Mouse (Mus musculus): ENCODE results near the gene Igfbpl1. TPM values are rescaled to one million over a fixed set of nuclear protein-coding genes. Genes with fewer than 3 reads are reported as not detected.

Gene Igfbpl1
- polyA plus RNA-seq, 1 experiment from 2014 or later: 0.34 TPM

DNA sequence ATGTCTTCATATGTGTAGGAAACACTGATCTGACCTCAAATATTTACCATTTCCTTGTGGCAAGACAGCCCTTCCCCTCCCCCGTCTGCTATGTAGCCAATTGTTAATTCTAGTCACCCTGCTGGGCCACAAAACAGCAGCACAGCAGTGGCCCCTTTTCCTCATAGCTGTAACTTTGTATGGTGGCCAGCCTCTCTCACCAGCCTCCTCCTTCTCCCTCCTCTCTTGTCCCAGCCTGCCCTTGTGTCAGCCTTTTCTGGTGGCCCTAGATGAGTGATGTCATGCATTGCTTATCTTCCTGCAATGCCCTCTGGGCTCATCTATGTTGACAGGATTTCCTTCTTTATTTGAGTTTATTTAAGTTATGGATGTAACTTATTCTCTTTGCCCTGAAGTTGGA lies 22.7 kb upstream of the Igfbpl1 start:
- H3K27ac ChIP-seq (ENCODE audit: low read length): peak overlapping the region; percentile 89
- peaks cover 24% of the 10 kb centered on the region for H3K4me1 ChIP-seq (ENCODE audit: control insufficient read depth, insufficient read depth, low read length)
- H3K27me3 ChIP-seq (replicated peaks; ENCODE audit: control insufficient read depth, insufficient read depth, low read length): no peaks in the 10 kb centered on the region
- peak overlapping the region; percentile 42 for H3K4me3 ChIP-seq (ENCODE audit: low read length)
- H3K36me3 ChIP-seq (ENCODE audit: control insufficient read depth, insufficient read depth, low read length): no peaks in the 10 kb centered on the region
- peak overlapping the region; percentile 43 for H3K4me2 ChIP-seq (ENCODE audit: low read depth, low read length)
- no peak for ATAC-seq
- H3K9me3 ChIP-seq (ENCODE audit: control insufficient read depth, low read length): no peaks in the 10 kb centered on the region
- H3K9ac ChIP-seq (ENCODE audit: low read depth, low read length): peak overlapping the region; percentile 54
- 52% methylated on average over 1 of the region's 1 CpGs for WGBS

DNA sequence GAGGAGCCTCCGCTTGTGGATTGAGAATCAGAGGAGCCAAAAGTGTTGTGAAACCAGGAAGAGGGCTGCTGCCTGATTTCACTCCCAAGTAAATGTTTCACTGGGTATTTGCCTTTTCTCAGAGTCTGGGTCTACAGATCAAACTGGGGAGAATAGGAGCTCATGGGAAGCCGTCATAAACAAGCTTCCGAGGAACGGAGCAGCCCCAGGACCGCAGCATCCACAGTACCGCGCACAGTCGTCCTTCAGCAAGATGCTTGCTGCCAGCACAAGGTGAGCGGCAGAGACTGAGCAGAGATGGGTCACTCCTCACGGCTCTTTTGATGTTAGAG lies 22.1 kb upstream of the Igfbpl1 start:
- Histone ChIP-seq H3K27ac (ENCODE audit: low read length) (peak overlapping the region; percentile 89), H3K36me3 (ENCODE audit: control insufficient read depth, insufficient read depth, low read length) (no peaks in the 10 kb centered on the region), H3K9ac (ENCODE audit: low read depth, low read length) (peak overlapping the region; percentile 54), H3K4me1 (ENCODE audit: control insufficient read depth, insufficient read depth, low read length) (peaks cover 22% of the 10 kb centered on the region), H3K9me3 (ENCODE audit: control insufficient read depth, low read length) (no peaks in the 10 kb centered on the region), H3K4me2 (ENCODE audit: low read depth, low read length) (peak overlapping the region; percentile 43), H3K27me3 (replicated peaks; ENCODE audit: control insufficient read depth, insufficient read depth, low read length) (no peaks in the 10 kb centered on the region), H3K4me3 (ENCODE audit: low read length) (peak overlapping the region; percentile 42)
- ATAC-seq: peak; percentile 79
- WGBS: 18% methylated on average over 10 of the region's 10 CpGs

DNA sequence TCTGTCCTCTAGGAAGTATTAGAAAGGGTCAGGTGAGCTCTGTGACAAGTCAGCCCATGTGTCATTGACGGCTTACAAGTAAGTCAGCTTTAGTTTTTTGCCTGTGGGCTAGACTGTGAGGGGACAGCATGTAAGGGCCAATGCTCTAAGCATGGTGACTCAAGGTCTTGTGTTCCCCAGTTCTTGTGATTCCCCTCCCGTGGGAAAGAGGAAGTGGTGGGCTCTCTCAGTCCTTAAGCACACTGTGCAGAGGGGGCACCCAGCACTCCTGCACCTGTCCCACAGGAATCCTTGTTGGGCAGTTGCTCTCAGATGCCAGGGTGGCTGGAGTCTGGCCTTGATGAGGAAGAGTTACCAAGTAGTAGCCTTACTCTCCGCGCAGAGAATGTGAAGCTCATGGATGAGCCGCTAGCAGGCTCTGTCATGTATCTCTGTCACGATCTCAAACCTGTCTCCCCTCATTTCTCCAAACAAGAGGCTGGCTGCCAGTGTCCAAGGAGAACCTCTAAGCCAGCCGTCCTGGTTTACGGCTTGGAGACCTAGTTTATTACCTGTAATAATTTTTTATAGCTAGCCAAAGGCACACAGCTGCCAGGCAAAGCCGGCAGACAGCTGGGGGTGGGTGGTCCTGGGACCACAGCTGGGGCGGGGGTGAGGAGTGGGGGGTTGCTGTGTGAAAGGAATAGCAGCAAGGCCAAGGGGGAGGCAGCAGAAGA lies 21.5 kb upstream of the Igfbpl1 start, which contains the start of gene Stra6l:
TSS of gene Stra6l (plus strand) at position 556 of the 716 bp plus-strand sequence.
- Histone ChIP-seq H3K27me3 (replicated peaks; ENCODE audit: control insufficient read depth, insufficient read depth, low read length) (no peaks in the 10 kb centered on the region), H3K27ac (ENCODE audit: low read length) (peak within 1 kb of the TSS; percentile 89), H3K9ac (ENCODE audit: low read depth, low read length) (peak within 1 kb of the TSS; percentile 54), H3K4me3 (ENCODE audit: low read length) (peak within 1 kb of the TSS; percentile 42), H3K4me2 (ENCODE audit: low read depth, low read length) (peak within 1 kb of the TSS; percentile 43), H3K4me1 (ENCODE audit: control insufficient read depth, insufficient read depth, low read length) (peaks cover 19% of the 10 kb centered on the region), H3K36me3 (ENCODE audit: control insufficient read depth, insufficient read depth, low read length) (no peaks in the 10 kb centered on the region), H3K9me3 (ENCODE audit: control insufficient read depth, low read length) (no peaks in the 10 kb centered on the region)
- 24% methylated on average over 10 of the region's 10 CpGs for WGBS
- ATAC-seq: peak; percentile 75

DNA sequence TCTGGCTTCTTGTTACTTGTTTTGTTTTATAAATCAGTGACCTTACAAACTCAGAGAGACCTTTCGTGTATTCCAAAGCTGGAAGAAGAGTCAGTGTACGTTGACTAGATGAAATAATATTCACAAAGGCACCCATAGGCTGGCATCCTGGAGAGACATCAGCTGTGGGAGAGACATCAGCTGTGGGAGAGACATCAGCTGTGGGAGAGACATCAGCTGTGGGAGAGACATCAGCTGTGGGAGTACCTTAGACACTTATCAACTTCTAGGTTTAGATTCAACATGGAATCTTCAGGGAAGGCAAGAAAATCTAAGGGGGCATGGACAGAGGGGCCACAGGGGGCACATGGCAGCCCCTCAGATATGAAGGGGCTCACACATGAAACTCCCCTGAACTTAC lies 19.5 kb upstream of the Igfbpl1 start:
- no peak for ATAC-seq
- WGBS: 88% methylated on average over 2 of the region's 2 CpGs

DNA sequence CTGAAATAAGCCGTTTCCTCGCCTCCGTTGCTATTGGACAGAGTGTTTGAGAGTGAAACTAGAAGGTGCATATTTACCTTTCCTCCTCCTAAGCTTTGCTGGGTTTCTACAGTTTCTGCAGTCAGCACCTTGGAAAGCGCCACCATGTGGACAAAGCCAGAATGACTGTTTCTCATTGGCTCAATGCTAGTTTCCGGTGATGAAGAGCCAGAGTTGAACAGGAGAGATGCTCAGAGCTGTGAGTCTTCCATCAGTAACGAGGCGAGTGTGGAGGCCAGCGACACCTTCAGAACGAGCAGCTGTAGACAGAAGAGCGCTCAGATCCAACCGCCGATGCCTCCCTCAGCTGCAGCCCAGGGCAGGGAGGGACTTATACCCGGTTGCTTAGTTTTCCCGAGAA lies 17.6 kb upstream of the Igfbpl1 start:
- Histone ChIP-seq H3K4me2 (ENCODE audit: low read depth, low read length) (no peak overlapping the region), H3K4me3 (ENCODE audit: low read length) (no peak overlapping the region), H3K9ac (ENCODE audit: low read depth, low read length) (no peak overlapping the region), H3K27ac (ENCODE audit: low read length) (no peak overlapping the region), H3K27me3 (replicated peaks; ENCODE audit: control insufficient read depth, insufficient read depth, low read length) (no peaks in the 10 kb centered on the region), H3K9me3 (ENCODE audit: control insufficient read depth, low read length) (no peaks in the 10 kb centered on the region), H3K4me1 (ENCODE audit: control insufficient read depth, insufficient read depth, low read length) (peaks cover 7% of the 10 kb centered on the region; the same call in 1 of the 2 replicates), H3K36me3 (ENCODE audit: control insufficient read depth, insufficient read depth, low read length) (no peaks in the 10 kb centered on the region)
- 53% methylated on average over 14 of the region's 14 CpGs for WGBS
- ATAC-seq: no peak

More for the DNA sequence above, 19.5 kb upstream of the Igfbpl1 start:
- H3K4me1 ChIP-seq (ENCODE audit: control insufficient read depth, insufficient read depth, low read length): peaks cover 9% of the 10 kb centered on the region; the same call in 1 of the 2 replicates
- H3K9ac ChIP-seq (ENCODE audit: low read depth, low read length): no peak overlapping the region
- H3K4me3 ChIP-seq (ENCODE audit: low read length): no peak overlapping the region
- H3K27ac ChIP-seq (ENCODE audit: low read length): no peak overlapping the region
- no peak overlapping the region for H3K4me2 ChIP-seq (ENCODE audit: low read depth, low read length)
- H3K27me3 ChIP-seq (replicated peaks; ENCODE audit: control insufficient read depth, insufficient read depth, low read length): no peaks in the 10 kb centered on the region
- no peaks in the 10 kb centered on the region for H3K9me3 ChIP-seq (ENCODE audit: control insufficient read depth, low read length)
- H3K36me3 ChIP-seq (ENCODE audit: control insufficient read depth, insufficient read depth, low read length): no peaks in the 10 kb centered on the region

DNA sequence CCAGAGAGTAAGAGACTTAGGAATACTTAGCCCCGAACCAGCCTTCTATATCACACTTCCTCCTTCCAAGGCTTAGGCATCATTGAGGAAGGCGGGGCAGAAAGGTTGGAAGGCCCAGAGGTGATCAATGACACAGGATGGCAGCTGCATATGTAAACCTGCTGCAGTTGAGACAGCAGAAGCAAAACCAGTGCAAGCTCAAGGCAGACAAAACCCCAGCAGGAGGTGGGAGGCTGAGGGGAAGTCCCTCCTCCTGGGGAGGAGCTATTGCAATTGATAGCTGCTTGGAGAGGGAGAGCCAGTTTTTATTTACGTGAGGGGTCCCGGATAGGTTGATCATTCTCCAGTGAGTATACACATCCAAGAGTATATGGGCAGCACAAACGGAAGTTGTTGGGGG lies 6.7 kb upstream of the Igfbpl1 start:
- Histone ChIP-seq H3K9ac (ENCODE audit: low read depth, low read length) (no peak overlapping the region), H3K27me3 (replicated peaks; ENCODE audit: control insufficient read depth, insufficient read depth, low read length) (peaks cover 10% of the 10 kb centered on the region; the same call in 1 of the 2 replicates), H3K4me2 (ENCODE audit: low read depth, low read length) (no peak overlapping the region), H3K4me1 (ENCODE audit: control insufficient read depth, insufficient read depth, low read length) (no peaks in the 10 kb centered on the region), H3K9me3 (ENCODE audit: control insufficient read depth, low read length) (no peaks in the 10 kb centered on the region), H3K36me3 (ENCODE audit: control insufficient read depth, insufficient read depth, low read length) (no peaks in the 10 kb centered on the region), H3K4me3 (ENCODE audit: low read length) (no peak overlapping the region), H3K27ac (ENCODE audit: low read length) (no peak overlapping the region)
- 42% methylated on average over 5 of the region's 5 CpGs for WGBS
- no peak for ATAC-seq

DNA sequence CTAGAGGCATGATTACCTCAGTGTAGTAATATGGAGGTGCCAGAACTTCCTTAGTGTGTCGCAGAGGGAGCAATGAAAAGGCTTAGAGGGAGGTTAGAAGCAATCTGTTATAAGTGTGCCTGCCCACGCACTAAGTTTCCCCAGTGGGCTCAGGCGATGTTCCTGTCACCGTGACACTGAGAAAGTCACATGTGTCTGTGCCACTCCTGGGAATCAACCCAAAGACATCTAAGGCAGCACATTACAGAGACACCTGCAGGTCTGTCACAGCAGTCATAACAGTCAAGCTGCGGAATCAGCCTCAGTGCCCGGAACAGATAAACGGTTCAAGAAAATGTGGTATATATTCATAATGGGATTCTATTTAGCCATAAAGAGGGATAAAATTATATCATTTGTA lies 5.3 kb upstream of the Igfbpl1 start:
- Histone ChIP-seq H3K27me3 (replicated peaks; ENCODE audit: control insufficient read depth, insufficient read depth, low read length) (peaks cover 22% of the 10 kb centered on the region), H3K4me2 (ENCODE audit: low read depth, low read length) (no peak overlapping the region), H3K4me1 (ENCODE audit: control insufficient read depth, insufficient read depth, low read length) (no peaks in the 10 kb centered on the region), H3K36me3 (ENCODE audit: control insufficient read depth, insufficient read depth, low read length) (no peaks in the 10 kb centered on the region), H3K4me3 (ENCODE audit: low read length) (no peak overlapping the region), H3K9me3 (ENCODE audit: control insufficient read depth, low read length) (no peaks in the 10 kb centered on the region), H3K27ac (ENCODE audit: low read length) (no peak overlapping the region), H3K9ac (ENCODE audit: low read depth, low read length) (no peak overlapping the region)
- WGBS: 91% methylated on average over 7 of the region's 7 CpGs
- ATAC-seq: no peak

DNA sequence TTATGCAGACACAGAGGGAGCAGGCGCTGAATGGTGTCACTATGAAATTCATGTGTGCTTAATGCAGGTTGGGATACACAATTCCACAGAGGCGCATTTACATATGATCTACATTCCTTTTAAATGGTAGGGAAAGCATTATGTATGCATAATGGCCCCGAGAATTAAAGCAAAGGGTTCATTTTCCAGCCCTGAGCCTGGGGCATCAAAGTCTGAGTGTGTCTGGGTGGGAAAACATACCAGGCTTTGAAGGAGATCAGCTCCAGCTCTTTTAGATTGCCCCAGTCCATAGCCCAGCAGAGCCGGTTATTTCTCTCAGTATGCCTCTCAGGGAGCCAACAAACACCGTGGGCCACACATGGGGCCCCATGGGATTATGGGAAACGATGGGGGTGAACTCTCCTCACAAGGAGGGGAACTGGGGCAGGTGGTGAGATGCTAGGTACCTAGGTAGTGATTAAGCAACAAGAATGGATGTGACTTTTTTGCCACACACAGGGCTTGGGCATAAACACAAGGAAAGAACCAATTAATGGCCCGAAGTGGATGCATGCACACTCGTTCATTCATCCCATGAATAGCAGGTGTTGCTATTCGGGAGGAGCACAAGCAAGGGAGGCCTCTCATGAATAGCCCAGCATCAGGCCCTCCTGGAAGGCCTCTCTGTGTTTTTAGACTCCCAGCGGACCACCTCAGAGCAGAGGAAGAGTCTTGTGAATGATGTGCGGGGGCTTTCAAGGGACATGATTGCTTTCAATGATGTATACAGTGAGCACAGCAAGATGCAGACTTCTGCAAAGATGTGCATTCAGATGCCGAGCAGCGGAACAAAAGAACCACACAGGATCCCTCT lies 3.4 kb upstream of the Igfbpl1 start:
- Histone ChIP-seq H3K36me3 (ENCODE audit: control insufficient read depth, insufficient read depth, low read length) (no peaks in the 10 kb centered on the region), H3K4me3 (ENCODE audit: low read length) (no peak overlapping the region), H3K27me3 (replicated peaks; ENCODE audit: control insufficient read depth, insufficient read depth, low read length) (peaks cover 39% of the 10 kb centered on the region), H3K9ac (ENCODE audit: low read depth, low read length) (no peak overlapping the region), H3K4me1 (ENCODE audit: control insufficient read depth, insufficient read depth, low read length) (peaks cover 6% of the 10 kb centered on the region; the same call in 1 of the 2 replicates), H3K4me2 (ENCODE audit: low read depth, low read length) (no peak overlapping the region), H3K9me3 (ENCODE audit: control insufficient read depth, low read length) (no peaks in the 10 kb centered on the region), H3K27ac (ENCODE audit: low read length) (no peak overlapping the region)
- 64% methylated on average over 13 of the region's 13 CpGs for WGBS
- no peak for ATAC-seq

DNA sequence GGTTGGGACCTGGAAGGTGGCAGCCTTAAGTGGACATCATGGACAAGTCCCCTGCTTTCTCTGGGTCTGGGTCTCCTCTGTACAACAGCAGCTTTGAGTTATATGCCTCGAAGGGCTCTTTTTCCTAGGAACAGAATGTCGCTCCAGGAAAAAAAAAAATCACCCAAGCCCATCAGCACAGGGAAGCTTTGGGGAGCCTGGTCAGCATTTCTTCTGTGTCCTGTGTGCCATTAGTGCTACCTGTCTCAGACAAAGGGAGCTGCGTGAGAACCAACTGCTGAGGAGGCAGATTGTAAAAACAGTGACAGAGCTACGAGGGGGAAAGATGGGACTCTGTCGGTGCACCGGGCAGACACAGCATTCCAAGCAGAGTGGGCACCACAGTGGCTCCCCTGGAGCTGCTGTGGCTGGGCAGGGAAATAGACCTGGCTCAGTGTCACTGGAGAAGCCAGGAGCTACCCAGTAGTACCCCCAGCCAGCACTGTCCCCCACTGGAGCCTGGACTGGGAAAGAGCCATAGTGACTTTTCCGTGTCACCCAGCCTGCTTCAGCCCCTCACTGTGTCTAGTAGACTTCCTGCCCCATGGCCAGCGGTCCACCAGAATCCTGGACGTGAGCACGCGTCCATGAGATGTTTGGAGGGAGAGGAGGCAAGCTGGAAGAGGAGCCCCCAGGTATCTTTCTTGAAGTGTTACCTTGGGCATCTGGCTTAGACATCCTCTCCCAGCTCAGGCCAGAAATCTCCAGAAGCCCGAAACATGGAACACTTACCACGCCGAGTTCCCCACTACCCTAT lies 1.8 kb downstream of the Igfbpl1 start:
- ATAC-seq: no peak
- no peak overlapping the region for H3K4me2 ChIP-seq (ENCODE audit: low read depth, low read length)
- peaks cover 55% of the 10 kb centered on the region for H3K27me3 ChIP-seq (replicated peaks; ENCODE audit: control insufficient read depth, insufficient read depth, low read length)
- H3K4me1 ChIP-seq (ENCODE audit: control insufficient read depth, insufficient read depth, low read length): peaks cover 6% of the 10 kb centered on the region; the same call in 1 of the 2 replicates
- H3K9me3 ChIP-seq (ENCODE audit: control insufficient read depth, low read length): no peaks in the 10 kb centered on the region
- H3K27ac ChIP-seq (ENCODE audit: low read length): no peak overlapping the region
- WGBS: 31% methylated on average over 14 of the region's 14 CpGs
- no peak overlapping the region for H3K4me3 ChIP-seq (ENCODE audit: low read length)
- H3K9ac ChIP-seq (ENCODE audit: low read depth, low read length): no peak overlapping the region
- H3K36me3 ChIP-seq (ENCODE audit: control insufficient read depth, insufficient read depth, low read length): no peaks in the 10 kb centered on the region

Data from intestine, embryonic 16.5 days (tissue).